Mouse (Mus musculus) CH12.LX (cell line): Measurements from ENCODE around the gene Yy1.

Source experiments
- CHD1 ChIP-seq: IDR thresholded peaks from 2 replicates; pipeline ENCODE4 v1.6.1; 2012; ENCODE audit warnings: low read depth, low read length, improper control_type of control experiment, inconsistent platforms
- CHD2 ChIP-seq: IDR thresholded peaks from 2 replicates; pipeline ENCODE4 v1.6.1; 2011; ENCODE audit warnings: low read length, improper control_type of control experiment
- CTCF ChIP-seq, 2 experiments: IDR thresholded peaks in 1 of 2; conservative IDR thresholded peaks in 1 of 2; 2 replicates each; pipeline ENCODE4 v1.5.1; 2011 to 2012; ENCODE audit warnings: low read depth in 2 of 2, low read length in 2 of 2, improper control_type of control experiment in 1 of 2, inconsistent platforms in 1 of 2, mild to moderate bottlenecking in 1 of 2, moderate library complexity in 1 of 2
- EP300 ChIP-seq: IDR thresholded peaks from 2 replicates; pipeline ENCODE4 v1.6.1; 2011; ENCODE audit warnings: low read length, improper control_type of control experiment
- ETS1 ChIP-seq: conservative IDR thresholded peaks from 2 replicates; pipeline ENCODE4 v1.6.1; 2012; ENCODE audit warnings: low read depth, mild to moderate bottlenecking, inconsistent platforms, low read length, improper control_type of control experiment, moderate library complexity
- HCFC1 ChIP-seq: IDR thresholded peaks from 2 replicates; pipeline ENCODE4 v1.6.1; 2012; ENCODE audit warnings: low read depth, mild to moderate bottlenecking, inconsistent platforms, low read length, improper control_type of control experiment
- MAX ChIP-seq: IDR thresholded peaks from 2 replicates; pipeline ENCODE4 v1.6.1; 2011; ENCODE audit warnings: low read length, improper control_type of control experiment
- MAZ ChIP-seq: IDR thresholded peaks from 2 replicates; pipeline ENCODE4 v1.6.1; 2012; ENCODE audit warnings: low read depth, mild to moderate bottlenecking, inconsistent platforms, low read length, improper control_type of control experiment, moderate library complexity
- MYC ChIP-seq: IDR thresholded peaks from 2 replicates; pipeline ENCODE4 v1.6.1; 2011; ENCODE audit warnings: low read depth, mild to moderate bottlenecking, improper control_type of control experiment, low read length
- NELFE ChIP-seq: IDR thresholded peaks from 2 replicates; pipeline ENCODE4 v1.6.1; 2011; ENCODE audit warnings: low read depth, low read length, improper control_type of control experiment
- POLR2A ChIP-seq: IDR thresholded peaks from 2 replicates; pipeline ENCODE4 v1.6.1; 2011; ENCODE audit warnings: low read depth, mild to moderate bottlenecking, improper control_type of control experiment, low read length
- USF1 ChIP-seq: IDR thresholded peaks from 2 replicates; pipeline ENCODE4 v1.6.1; 2014; ENCODE audit warnings: low read depth, mild to moderate bottlenecking, inconsistent platforms, low read length, improper control_type of control experiment
- USF2 ChIP-seq: conservative IDR thresholded peaks from 2 replicates; pipeline ENCODE4 v1.6.1; 2011; ENCODE audit warnings: low read depth, low read length, improper control_type of control experiment
- ZC3H11A ChIP-seq: IDR thresholded peaks from 2 replicates; pipeline ENCODE4 v1.6.1; 2012; ENCODE audit warnings: low read depth, mild to moderate bottlenecking, inconsistent platforms, low read length, improper control_type of control experiment

DNA sequence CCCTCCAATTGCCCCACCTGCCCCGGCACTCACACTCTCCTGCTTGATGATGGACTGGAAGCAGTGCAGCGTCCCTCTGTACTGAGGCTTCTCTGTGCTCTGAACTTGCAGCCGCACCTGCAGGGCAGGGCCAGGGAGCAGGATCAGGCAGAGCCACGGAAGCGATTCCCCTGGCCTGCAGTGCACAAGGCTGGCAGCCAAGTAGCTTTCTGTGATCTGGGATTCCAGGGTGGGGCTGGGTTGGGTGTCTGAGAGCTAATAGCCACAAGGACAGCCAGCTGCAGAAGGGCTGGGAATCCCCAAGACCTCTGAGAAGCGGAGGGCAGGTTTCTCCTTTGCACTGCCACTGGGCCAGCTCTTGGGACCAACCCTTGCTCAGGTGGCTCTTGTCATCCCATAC is 34.9 kb downstream of the Yy1 start:
- TF ChIP-seq ETS1: no peak
- TF ChIP-seq CTCF (conservative IDR thresholded peaks at IDR 0.05 in 1 of 2, IDR thresholded peaks at IDR 0.05 in 1 of 2; ENCODE audit: low read depth in 2 of 2, low read length in 2 of 2): no peak
- no peak for TF ChIP-seq POLR2A
- TF ChIP-seq NELFE: no peak
- TF ChIP-seq USF2: no peak
- TF ChIP-seq CHD2: no peak
- TF ChIP-seq MYC: no peak
- TF ChIP-seq MAX: no peak
- no peak for TF ChIP-seq HCFC1
- TF ChIP-seq EP300: no peak
- TF ChIP-seq ZC3H11A: no peak
- no peak for TF ChIP-seq CHD1
- no peak for TF ChIP-seq MAZ
- TF ChIP-seq USF1: no peak
